Mouse (Mus musculus) hindbrain, embryonic 16.5 days (tissue): ENCODE data around the gene Mal. TPM values are rescaled to one million over a fixed set of nuclear protein-coding genes. Genes with fewer than 3 reads are reported as not detected.
"Not testable (repeated sequence)": the region's sequence is repeated elsewhere in the genome, so short reads cannot be mapped to it uniquely, and the experiment has no call there.

Experiments
- ATAC-seq: fragments of 200-750 bp; cut with Nextera tagmentation; 2 replicates; pipeline ENCODE4 v1.8.0; 2017; ENCODE audit warnings: moderate TSS enrichment, moderate library complexity
- H3K27ac ChIP-seq: fragments of 300-500 bp; sonication (generic); 2 replicates; pipeline ENCODE4 v1.5.1; 2014; ENCODE audit warnings: low read depth, mild to moderate bottlenecking, control low read depth, low read length, moderate library complexity
- H3K27me3 ChIP-seq: fragments of 300-500 bp; sonication (generic); replicated peaks from 2 replicates; pipeline ENCODE4 v1.6.1; 2014; ENCODE audit warnings: low read length; ENCODE audit not compliant: control insufficient read depth, insufficient read depth
- H3K36me3 ChIP-seq: fragments of 300-500 bp; sonication (generic); 2 replicates; pipeline ENCODE4 v1.6.1; 2014; ENCODE audit warnings: mild to moderate bottlenecking, low read length, moderate library complexity, mixed read lengths; ENCODE audit not compliant: control insufficient read depth, insufficient read depth
- H3K4me1 ChIP-seq: fragments of 300-500 bp; sonication (generic); 2 replicates; pipeline ENCODE4 v1.6.1; 2014; ENCODE audit warnings: low read depth, low read length; ENCODE audit not compliant: control insufficient read depth, insufficient read depth
- H3K4me2 ChIP-seq: fragments of 300-500 bp; sonication (generic); 2 replicates; pipeline ENCODE4 v1.6.1; 2014; ENCODE audit warnings: mild to moderate bottlenecking, low read length, control low read depth, moderate library complexity
- H3K4me3 ChIP-seq: fragments of 300-500 bp; sonication (generic); 2 replicates; pipeline ENCODE4 v1.5.1; 2014; ENCODE audit warnings: mild to moderate bottlenecking, low read length, control low read depth, moderate library complexity
- H3K9ac ChIP-seq: fragments of 300-500 bp; sonication (generic); 2 replicates; pipeline ENCODE4 v1.6.1; 2014; ENCODE audit warnings: low read depth, mild to moderate bottlenecking, control low read depth, low read length, moderate library complexity
- H3K9me3 ChIP-seq: fragments of 300-500 bp; sonication (generic); 2 replicates; pipeline ENCODE4 v1.6.1; 2014; ENCODE audit warnings: mild to moderate bottlenecking, low read length, moderate library complexity; ENCODE audit not compliant: control insufficient read depth
- WGBS: fragments of 180-500 bp; shearing (Covaris S2); extraction: QIAGEN DNeasy Blood & Tissue Kit; methylation state at CpG from one replicate; pipeline ENCODE4 v1.1.7; 2014; 5-methylcytosine and 5-hydroxymethylcytosine counted together
- polyA plus RNA-seq: library from polyadenylated mRNA; unstranded; fragments of >200 nt; fragmentation: Nextera tagmentation; extraction: Ambion mirVana; gene quantifications from 2 replicates; pipeline ENCODE4 v1.2.1, GENCODE M21; 2015

Gene Mal
- polyA plus RNA-seq, 1 experiment from 2014 or later: 3.7 TPM

- H3K9me3 ChIP-seq: no peaks in the 10 kb centered on the region
- no peaks in the 10 kb centered on the region for H3K27me3 ChIP-seq
- ATAC-seq: peak; percentile 69
- no peak overlapping the region for H3K4me2 ChIP-seq
- WGBS: 43% methylated on average over 3 of the region's 3 CpGs
- H3K36me3 ChIP-seq: peaks cover 18% of the 10 kb centered on the region
- no peaks in the 10 kb centered on the region for H3K4me1 ChIP-seq
- no peak overlapping the region for H3K4me3 ChIP-seq
- H3K9ac ChIP-seq: no peak overlapping the region
- H3K27ac ChIP-seq: no peak overlapping the region
Measured at GRCm38 (mm10) chr2:127608234-127608633, 48.3 kb downstream of the Mal start.

GRCm38 (mm10) chr2:127605203-127605602, 51.3 kb downstream of the Mal start:
- Histone ChIP-seq H3K4me2 (no peak overlapping the region), H3K27ac (no peak overlapping the region), H3K9me3 (no peaks in the 10 kb centered on the region), H3K27me3 (no peaks in the 10 kb centered on the region), H3K4me3 (no peak overlapping the region), H3K4me1 (no peaks in the 10 kb centered on the region), H3K9ac (no peak overlapping the region), H3K36me3 (peaks cover 34% of the 10 kb centered on the region)
- 86% methylated on average over 3 of the region's 3 CpGs for WGBS
- no peak for ATAC-seq

GRCm38 (mm10) chr2:127603383-127603782, 53.1 kb downstream of the Mal start:
- ATAC-seq: not testable (repeated sequence)

GRCm38 (mm10) chr2:127590840-127591239, 65.7 kb downstream of the Mal start:
- Histone ChIP-seq H3K4me2 (no peak overlapping the region), H3K36me3 (peaks cover 6% of the 10 kb centered on the region; the same call in 1 of the 2 replicates), H3K27me3 (no peaks in the 10 kb centered on the region), H3K4me1 (peaks cover 17% of the 10 kb centered on the region), H3K9ac (no peak overlapping the region), H3K9me3 (no peaks in the 10 kb centered on the region), H3K27ac (no peak overlapping the region), H3K4me3 (no peak overlapping the region)
- no peak for ATAC-seq
- whole genome bisulfite sequencing: 81% methylated on average over 4 of the region's 4 CpGs

More at GRCm38 (mm10) chr2:127603383-127603782, 53.1 kb downstream of the Mal start:
- H3K9ac ChIP-seq, H3K9me3 ChIP-seq, H3K27me3 ChIP-seq, H3K27ac ChIP-seq, H3K4me3 ChIP-seq, H3K4me2 ChIP-seq, H3K4me1 ChIP-seq: not testable (repeated sequence)
- peaks cover 51% of the 10 kb centered on the region for H3K36me3 ChIP-seq
- whole genome bisulfite sequencing: 96% methylated on average over 5 of the region's 8 CpGs

GRCm38 (mm10) chr2:127590204-127590603, 66.3 kb downstream of the Mal start:
- no peak for ATAC-seq
- no peak overlapping the region for H3K9ac ChIP-seq
- H3K9me3 ChIP-seq: no peaks in the 10 kb centered on the region
- H3K4me1 ChIP-seq: peaks cover 17% of the 10 kb centered on the region
- no peak overlapping the region for H3K4me3 ChIP-seq
- no peaks in the 10 kb centered on the region for H3K27me3 ChIP-seq
- peaks cover 4% of the 10 kb centered on the region; the same call in 1 of the 2 replicates for H3K36me3 ChIP-seq
- no peak overlapping the region for H3K4me2 ChIP-seq
- no peak overlapping the region for H3K27ac ChIP-seq
- 81% methylated on average over 15 of the region's 15 CpGs for WGBS

GRCm38 (mm10) chr2:127588897-127589296, 67.6 kb downstream of the Mal start:
- H3K27ac ChIP-seq: no peak overlapping the region
- ATAC-seq: no peak
- H3K27me3 ChIP-seq: no peaks in the 10 kb centered on the region
- H3K9ac ChIP-seq: no peak overlapping the region
- peaks cover 3% of the 10 kb centered on the region; the same call in 1 of the 2 replicates for H3K36me3 ChIP-seq
- no peak overlapping the region for H3K4me3 ChIP-seq
- no peak overlapping the region for H3K4me2 ChIP-seq
- peaks cover 21% of the 10 kb centered on the region for H3K4me1 ChIP-seq
- WGBS: 90% methylated on average over 9 of the region's 9 CpGs
- H3K9me3 ChIP-seq: no peaks in the 10 kb centered on the region

- Histone ChIP-seq H3K4me2 (peak overlapping the region; percentile 73), H3K27me3 (no peaks in the 10 kb centered on the region), H3K27ac (peak overlapping the region; percentile 94), H3K36me3 (peaks cover 3% of the 10 kb centered on the region; the same call in 1 of the 2 replicates), H3K4me3 (peak overlapping the region; percentile 70), H3K4me1 (peaks cover 25% of the 10 kb centered on the region), H3K9ac (peak overlapping the region; percentile 90), H3K9me3 (no peaks in the 10 kb centered on the region)
- ATAC-seq: no peak; the same call in 1 of the 2 replicates
- WGBS: 0% methylated on average over 22 of the region's 22 CpGs
Measured at GRCm38 (mm10) chr2:127587514-127587844, 69.0 kb downstream of the Mal start.

- H3K36me3 ChIP-seq: no peaks in the 10 kb centered on the region
- H3K4me2 ChIP-seq: peak within 1 kb of the TSS; percentile 73
- peak within 1 kb of the TSS; percentile 70 for H3K4me3 ChIP-seq
- peak within 1 kb of the TSS; percentile 90 for H3K9ac ChIP-seq
- WGBS: 7% methylated on average over 36 of the region's 39 CpGs
- peak within 1 kb of the TSS; percentile 94 for H3K27ac ChIP-seq
- peaks cover 25% of the 10 kb centered on the region for H3K4me1 ChIP-seq
- no peaks in the 10 kb centered on the region for H3K27me3 ChIP-seq
- H3K9me3 ChIP-seq: no peaks in the 10 kb centered on the region
- peak; percentile 87 for ATAC-seq
Measured at GRCm38 (mm10) chr2:127586694-127587513, 69.6 kb downstream of the Mal start, which contains the start of the genes Zfp661 and Mrps5. Gene Zfp661 (minus strand): TSS chr2:127587094. Gene Mrps5 (plus strand): TSS chr2:127587222.

GRCm38 (mm10) chr2:127584436-127584858, 72.0 kb downstream of the Mal start:
- ATAC-seq: peak; percentile 93
- Histone ChIP-seq H3K36me3 (peaks cover 2% of the 10 kb centered on the region; the same call in 1 of the 2 replicates), H3K27me3 (no peaks in the 10 kb centered on the region), H3K9me3 (no peaks in the 10 kb centered on the region), H3K27ac (peak overlapping the region; percentile 74), H3K4me1 (peaks cover 25% of the 10 kb centered on the region), H3K9ac (peak overlapping the region; percentile 80), H3K4me3 (peak overlapping the region; percentile 72), H3K4me2 (peak overlapping the region; percentile 66)
- under 1% methylated on average over 24 of the region's 24 CpGs for WGBS
